Mouse (Mus musculus) neural tube, embryonic 14.5 days (tissue): Measurements from ENCODE around the gene Btnl6. TPM values are rescaled to one million over a fixed set of nuclear protein-coding genes. Genes with fewer than 3 reads are reported as not detected.
"Not testable (repeated sequence)": the region's sequence is repeated elsewhere in the genome, so short reads cannot be mapped to it uniquely, and the experiment has no call there.

Experiments used
- ATAC-seq: fragments of 200-750 bp; cut with Nextera tagmentation; 2 replicates; pipeline ENCODE4 v1.8.0; 2017; ENCODE audit warnings: low read depth, mild to moderate bottlenecking, moderate TSS enrichment, moderate library complexity
- H3K27ac ChIP-seq: fragments of 300-500 bp; sonication (generic); 2 replicates; pipeline ENCODE4 v1.5.1; 2014; ENCODE audit warnings: low read depth, mild to moderate bottlenecking, control low read depth, low read length, moderate library complexity, mixed read lengths
- H3K27me3 ChIP-seq: fragments of 300-500 bp; sonication (generic); 2 replicates; pipeline ENCODE4 v1.6.1; 2014; ENCODE audit warnings: low read length; ENCODE audit not compliant: control insufficient read depth, insufficient read depth
- H3K36me3 ChIP-seq: fragments of 300-500 bp; sonication (generic); 2 replicates; pipeline ENCODE4 v1.6.1; 2014; ENCODE audit warnings: low read length, mixed read lengths; ENCODE audit not compliant: control insufficient read depth, insufficient read depth
- H3K4me1 ChIP-seq: fragments of 300-500 bp; sonication (generic); 2 replicates; pipeline ENCODE4 v1.6.1; 2014; ENCODE audit warnings: low read length; ENCODE audit not compliant: control insufficient read depth, insufficient read depth
- H3K4me2 ChIP-seq: fragments of 300-500 bp; sonication (generic); 2 replicates; pipeline ENCODE4 v1.6.1; 2014; ENCODE audit warnings: mild to moderate bottlenecking, low read depth, low read length, control low read depth
- H3K4me3 ChIP-seq: fragments of 300-500 bp; sonication (generic); 2 replicates; pipeline ENCODE4 v1.5.1; 2014; ENCODE audit warnings: low read depth, low read length, control low read depth, mixed read lengths
- H3K9ac ChIP-seq: fragments of 300-500 bp; sonication (generic); replicated peaks from 2 replicates; pipeline ENCODE4 v1.6.1; 2014; ENCODE audit warnings: low read depth, mild to moderate bottlenecking, control low read depth, low read length, mixed read lengths
- H3K9me3 ChIP-seq: fragments of 300-500 bp; sonication (generic); 2 replicates; pipeline ENCODE4 v1.6.1; 2016; ENCODE audit warnings: low read length; ENCODE audit not compliant: control insufficient read depth
- WGBS: fragments of 180-500 bp; shearing (Covaris S2); extraction: QIAGEN DNeasy Blood & Tissue Kit; methylation state at CpG from one replicate; pipeline ENCODE4 v1.1.7; 2014; 5-methylcytosine and 5-hydroxymethylcytosine counted together
- polyA plus RNA-seq: library from polyadenylated mRNA; unstranded; fragments of >200 nt; fragmentation: Nextera tagmentation; extraction: Ambion mirVana; gene quantifications from 2 replicates; pipeline ENCODE4 v1.2.1, GENCODE M21; 2014

Gene Btnl6
- polyA plus RNA-seq, 1 experiment from 2014 or later, result not detected

DNA sequence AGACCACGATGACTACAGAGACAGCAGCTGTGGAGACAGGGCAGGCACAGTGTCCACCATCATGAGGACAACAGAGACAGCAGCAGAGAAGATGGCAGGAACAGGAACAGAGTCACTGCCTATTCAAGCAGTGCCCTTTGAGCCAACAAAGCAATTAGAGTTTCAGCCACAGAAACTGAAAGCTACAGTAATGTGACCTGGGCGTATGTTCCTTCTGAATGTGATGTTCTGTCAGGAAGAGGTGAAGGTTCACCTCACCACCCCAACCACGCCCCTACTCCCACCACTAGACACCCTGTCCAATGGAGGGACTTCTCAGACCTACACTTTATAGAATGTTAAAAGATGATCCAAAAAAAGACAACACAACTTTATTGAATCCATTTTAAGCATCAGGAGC, 1.4 kb upstream of the Btnl6 start:
- ATAC-seq, H3K9ac ChIP-seq, H3K9me3 ChIP-seq, H3K4me1 ChIP-seq, H3K36me3 ChIP-seq, H3K4me3 ChIP-seq, H3K27me3 ChIP-seq, H3K27ac ChIP-seq, H3K4me2 ChIP-seq: not testable (repeated sequence)
- 85% methylated on average over 3 of the region's 3 CpGs for WGBS

DNA sequence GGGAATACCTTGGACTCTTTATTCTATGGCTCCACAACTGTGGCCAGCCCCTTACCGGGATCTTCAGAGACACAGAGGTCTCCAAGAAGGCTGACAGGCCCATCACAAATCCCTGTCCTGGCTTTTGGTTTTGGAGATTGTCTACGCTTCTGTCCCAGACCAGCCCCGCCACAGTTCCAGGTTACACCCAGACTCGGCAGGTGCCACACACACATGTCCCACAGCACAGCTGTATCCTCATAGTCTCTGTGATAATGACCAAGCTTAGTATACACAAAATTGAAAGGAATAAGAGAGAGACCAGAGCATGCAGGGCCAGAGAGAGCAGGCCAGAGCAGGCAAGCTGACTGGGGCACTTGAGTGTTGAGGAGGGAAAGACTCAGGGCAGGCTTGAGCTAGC, 643 bp upstream of the Btnl6 start:
- Histone ChIP-seq H3K4me2 (no peak overlapping the region), H3K4me1 (no peaks in the 10 kb centered on the region), H3K4me3 (no peak overlapping the region), H3K36me3 (no peaks in the 10 kb centered on the region), H3K9ac (no peak overlapping the region), H3K27me3 (no peaks in the 10 kb centered on the region), H3K27ac (no peak overlapping the region), H3K9me3 (no peaks in the 10 kb centered on the region)
- WGBS, result 91% methylated on average over 4 of the region's 4 CpGs
- ATAC-seq, result no peak

DNA sequence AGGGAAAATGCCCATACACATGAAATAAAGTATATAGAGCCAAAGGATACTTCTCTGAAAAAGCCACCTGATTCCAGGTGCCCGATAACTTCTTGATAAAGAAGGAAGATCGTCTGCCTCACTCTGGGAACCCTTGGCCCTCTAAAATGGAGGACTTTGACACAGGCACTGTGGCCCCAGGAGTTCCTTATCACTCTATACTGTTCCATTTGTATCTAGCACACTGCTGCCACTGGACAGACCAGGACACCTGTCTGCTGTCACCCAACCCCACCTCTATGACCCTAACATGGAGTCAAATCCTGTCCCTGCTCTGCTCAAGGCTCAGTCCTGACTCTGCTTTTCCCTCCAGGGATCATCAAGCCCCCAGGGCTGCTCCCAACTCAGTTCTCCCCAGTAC, 638 bp downstream of the Btnl6 start:
- WGBS, result 94% methylated on average over 2 of the region's 2 CpGs
- Histone ChIP-seq H3K9me3 (no peaks in the 10 kb centered on the region), H3K27ac (no peak overlapping the region), H3K4me1 (no peaks in the 10 kb centered on the region), H3K4me2 (no peak overlapping the region), H3K9ac (no peak overlapping the region), H3K36me3 (no peaks in the 10 kb centered on the region), H3K4me3 (no peak overlapping the region), H3K27me3 (no peaks in the 10 kb centered on the region)
- no peak for ATAC-seq

DNA sequence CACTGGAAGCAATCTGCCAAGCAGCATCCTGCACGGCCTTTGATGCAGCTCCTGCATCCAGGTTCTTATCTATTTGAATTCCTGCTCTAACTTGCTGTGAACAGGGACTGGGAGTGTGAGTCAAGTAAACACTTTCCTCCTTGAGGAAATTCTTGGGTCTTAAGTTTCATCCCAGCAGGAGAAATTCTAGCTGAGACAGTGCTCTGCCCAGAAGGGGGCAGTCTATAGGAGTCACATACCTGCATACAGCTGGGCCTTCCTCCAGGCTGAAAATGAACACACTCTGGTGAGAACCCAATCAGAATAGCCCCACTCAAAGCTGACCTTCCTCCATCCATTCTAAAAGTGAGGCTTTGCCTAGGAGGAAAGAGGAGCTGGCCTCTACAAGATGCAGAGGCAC, 5.4 kb downstream of the Btnl6 start:
- not testable (repeated sequence) for H3K36me3 ChIP-seq, H3K27me3 ChIP-seq, H3K4me2 ChIP-seq, H3K27ac ChIP-seq, H3K9me3 ChIP-seq, H3K4me3 ChIP-seq, H3K9ac ChIP-seq, ATAC-seq, H3K4me1 ChIP-seq
- 81% methylated on average over 1 of the region's 1 CpGs for WGBS

DNA sequence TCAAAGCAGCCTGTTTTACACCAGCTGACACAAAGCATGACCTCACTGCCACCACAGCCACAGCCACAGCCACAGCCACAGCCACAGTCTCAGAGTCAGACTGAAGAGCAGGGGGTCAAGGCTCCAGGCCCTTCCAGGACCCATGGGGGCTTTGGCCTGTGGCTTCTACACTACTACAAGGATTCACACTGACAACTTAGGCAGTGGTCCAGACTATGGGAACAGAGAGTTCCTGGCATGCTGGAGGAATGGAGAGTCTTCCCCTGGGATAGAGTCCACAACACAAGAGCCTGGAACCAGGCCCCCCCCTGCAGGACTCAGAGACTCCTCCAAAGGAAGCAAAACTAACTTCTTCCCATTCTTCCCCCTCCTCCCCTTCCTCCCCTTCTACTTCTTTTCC, 9.6 kb downstream of the Btnl6 start:
- ATAC-seq, result no peak
- Histone ChIP-seq H3K4me1 (no peaks in the 10 kb centered on the region), H3K9me3 (no peaks in the 10 kb centered on the region), H3K9ac (no peak overlapping the region), H3K4me2 (no peak overlapping the region), H3K27ac (no peak overlapping the region), H3K27me3 (no peaks in the 10 kb centered on the region), H3K4me3 (no peak overlapping the region), H3K36me3 (no peaks in the 10 kb centered on the region)

DNA sequence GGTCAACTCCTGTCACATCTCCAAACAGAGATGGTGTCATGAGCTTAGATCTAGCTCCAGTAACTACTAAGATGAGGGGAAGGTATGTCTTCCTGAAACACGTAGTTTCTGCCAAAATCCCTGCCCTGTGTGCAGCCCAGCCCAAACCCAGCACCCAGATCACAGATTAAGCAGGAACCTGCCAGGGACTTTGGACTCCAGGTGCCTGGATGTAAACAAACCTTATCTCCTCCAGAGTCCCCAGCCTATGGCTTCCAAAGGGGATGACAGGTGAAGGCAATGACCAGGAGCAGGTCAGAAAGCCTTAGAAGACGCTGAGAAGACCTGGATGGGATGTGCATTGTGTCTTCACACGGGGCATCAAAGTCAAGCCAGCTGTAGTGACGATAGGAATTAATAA, 19.4 kb downstream of the Btnl6 start:
- not testable (repeated sequence) for H3K9me3 ChIP-seq, H3K36me3 ChIP-seq, ATAC-seq, H3K4me2 ChIP-seq, H3K27ac ChIP-seq, H3K4me1 ChIP-seq, H3K27me3 ChIP-seq, H3K9ac ChIP-seq, H3K4me3 ChIP-seq
- WGBS, result 95% methylated on average over 3 of the region's 4 CpGs

DNA sequence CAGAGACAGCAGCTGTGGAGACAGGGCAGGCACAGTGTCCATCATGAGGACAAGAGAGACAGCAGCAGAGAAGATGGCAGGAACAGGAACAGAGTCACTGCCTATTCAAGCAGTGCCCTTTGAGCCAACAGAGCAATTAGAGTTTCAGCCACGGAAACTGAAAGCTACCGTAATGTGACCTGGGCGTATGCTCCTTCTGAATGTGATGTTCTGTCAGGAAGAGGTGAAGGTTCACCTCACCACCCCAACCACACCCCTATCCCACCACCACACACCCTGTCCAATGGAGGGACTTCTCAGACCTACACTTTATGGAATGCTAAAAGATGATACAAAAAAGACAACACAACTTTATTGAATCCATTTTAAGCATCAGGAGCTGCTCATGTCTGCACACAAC, 19.8 kb downstream of the Btnl6 start:
- H3K36me3 ChIP-seq, H3K4me3 ChIP-seq, H3K9me3 ChIP-seq, H3K9ac ChIP-seq, H3K27me3 ChIP-seq, ATAC-seq, H3K4me2 ChIP-seq, H3K4me1 ChIP-seq, H3K27ac ChIP-seq: not testable (repeated sequence)
- 83% methylated on average over 3 of the region's 3 CpGs for WGBS

DNA sequence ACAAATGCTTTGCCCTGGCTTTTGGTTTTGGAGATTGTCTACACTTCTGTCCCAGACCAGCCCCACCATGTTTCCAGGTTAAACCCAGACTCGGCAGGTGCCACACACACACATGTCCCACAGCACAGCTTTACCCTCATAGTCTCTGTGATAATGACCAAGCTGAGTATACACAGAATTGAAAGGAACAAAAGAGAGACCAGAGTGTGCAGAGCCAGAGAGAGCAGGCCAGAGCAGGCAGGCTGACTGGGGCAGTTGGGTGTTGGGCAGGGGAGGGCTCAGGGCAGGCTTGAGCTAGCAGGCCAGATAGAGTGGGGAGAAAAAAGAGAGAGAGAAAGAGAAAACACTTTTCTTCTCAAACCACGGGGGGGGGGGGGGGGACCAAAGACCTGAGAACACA, 20.6 kb downstream of the Btnl6 start:
- Histone ChIP-seq H3K9ac (no peak overlapping the region), H3K4me3 (no peak overlapping the region), H3K27me3 (no peaks in the 10 kb centered on the region), H3K27ac (no peak overlapping the region), H3K4me1 (no peaks in the 10 kb centered on the region), H3K36me3 (no peaks in the 10 kb centered on the region), H3K9me3 (no peaks in the 10 kb centered on the region), H3K4me2 (no peak overlapping the region)
- WGBS, result 96% methylated on average over 1 of the region's 2 CpGs
- ATAC-seq, result no peak

DNA sequence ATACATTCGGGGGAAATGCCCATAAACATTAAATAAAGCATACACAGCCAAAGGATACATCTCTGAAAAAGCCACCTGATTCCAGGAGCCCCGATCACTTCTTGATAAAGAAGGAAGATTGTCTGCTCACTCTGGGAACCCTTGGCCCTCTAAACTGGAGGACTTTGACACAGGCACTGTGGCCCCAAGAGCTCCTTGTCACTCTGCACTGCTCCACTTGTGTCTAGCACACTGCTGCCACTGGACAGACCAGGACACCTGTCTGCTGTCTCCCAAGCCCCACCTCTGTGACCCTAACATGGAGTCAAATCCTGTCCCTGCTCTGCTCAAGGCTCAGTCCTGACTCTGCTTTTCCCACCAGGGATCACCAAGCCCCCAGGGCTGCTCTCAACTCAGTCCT, 22.0 kb downstream of the Btnl6 start:
- 86% methylated on average over 2 of the region's 2 CpGs for WGBS
- not testable (repeated sequence) for H3K4me2 ChIP-seq, H3K36me3 ChIP-seq, H3K4me3 ChIP-seq, ATAC-seq, H3K27me3 ChIP-seq, H3K9ac ChIP-seq, H3K27ac ChIP-seq, H3K4me1 ChIP-seq, H3K9me3 ChIP-seq

DNA sequence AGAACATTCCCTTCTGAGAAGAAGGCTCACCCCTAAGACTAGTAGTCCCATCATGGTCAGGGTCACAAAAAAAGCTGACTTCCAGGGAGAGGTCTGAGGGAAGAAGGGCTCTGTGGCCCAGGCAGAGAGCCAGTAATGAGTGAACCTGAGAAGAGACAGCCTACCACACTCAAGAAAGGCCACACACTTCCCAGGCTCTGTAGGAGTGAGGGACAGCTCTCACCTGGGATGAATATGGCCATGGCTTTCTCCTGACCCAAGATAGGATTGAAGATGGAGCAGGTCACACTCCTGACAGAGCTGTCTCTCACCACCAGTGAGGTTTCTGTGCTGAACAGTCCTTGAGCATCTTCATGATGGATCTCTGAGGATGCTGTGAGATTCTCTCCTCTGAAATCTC, 24.4 kb downstream of the Btnl6 start:
- Histone ChIP-seq H3K4me3 (no peak overlapping the region), H3K4me1 (no peaks in the 10 kb centered on the region), H3K9ac (no peak overlapping the region), H3K4me2 (no peak overlapping the region), H3K9me3 (no peaks in the 10 kb centered on the region), H3K27ac (no peak overlapping the region), H3K27me3 (no peaks in the 10 kb centered on the region), H3K36me3 (no peaks in the 10 kb centered on the region)
- no peak for ATAC-seq
